Mouse (Mus musculus): ENCODE measurements at regions not wholly inside any gene's neighbourhood (a gene's known extent, or its start where the extent isn't known, plus 50 kb on each side); places are given as distances from the start of the nearest gene placed in this dataset.

DNA sequence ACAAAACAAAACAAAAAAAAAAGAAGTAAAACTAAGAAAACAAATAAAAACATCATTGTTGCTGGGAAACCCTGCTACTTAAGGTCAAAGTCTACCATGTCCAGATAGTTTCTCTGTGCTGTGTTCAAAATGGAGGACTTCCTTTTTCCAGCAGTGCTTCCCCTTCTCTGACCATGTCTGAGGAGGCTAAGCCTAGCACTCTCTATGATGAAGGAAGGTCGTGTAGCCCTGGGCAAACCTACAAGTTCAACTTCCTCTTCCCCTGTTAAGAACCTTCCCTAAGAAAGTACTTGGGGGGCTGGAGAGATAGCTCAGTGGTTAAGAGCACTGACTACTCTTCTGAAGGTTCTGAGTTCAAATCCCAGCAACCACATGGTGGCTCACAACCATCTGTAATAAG lies 57.3 kb upstream of the Glrp1 start:
- TF ChIP-seq TCF12 (IDR thresholded peaks at IDR 0.05; ENCODE audit: low read depth, low read length): no peak
- no peak for TF ChIP-seq RCOR1 (conservative IDR thresholded peaks at IDR 0.05; ENCODE audit: low read depth, low read length)
- TF ChIP-seq CTCF (conservative IDR thresholded peaks at IDR 0.05 in 1 of 2, IDR thresholded peaks at IDR 0.05 in 1 of 2; ENCODE audit: low read depth in 2 of 2, low read length in 2 of 2): no peak
- no peak for TF ChIP-seq ELF1 (IDR thresholded peaks at IDR 0.05; ENCODE audit: low read depth, low read length)
- no peak for TF ChIP-seq HCFC1 (IDR thresholded peaks at IDR 0.05; ENCODE audit: low read depth, low read length)
- no peak for TF ChIP-seq CHD1 (IDR thresholded peaks at IDR 0.05; ENCODE audit: low read depth, low read length)
- TF ChIP-seq PAX5 (IDR thresholded peaks at IDR 0.05; ENCODE audit: low read length): no peak
- no peak for TF ChIP-seq ZMIZ1 (IDR thresholded peaks at IDR 0.05; ENCODE audit: low read depth, low read length)
- no peak for TF ChIP-seq GABPA (IDR thresholded peaks at IDR 0.05; ENCODE audit: insufficient replicate concordance, low read depth, low read length)
- no peak for TF ChIP-seq USF1 (IDR thresholded peaks at IDR 0.05; ENCODE audit: low read depth, low read length)
- no peak for TF ChIP-seq MXI1 (IDR thresholded peaks at IDR 0.05; ENCODE audit: low read depth, low read length)
- TF ChIP-seq TBP (conservative IDR thresholded peaks at IDR 0.05; ENCODE audit: low read depth, low read length): no peak
- TF ChIP-seq E2F4 (IDR thresholded peaks at IDR 0.05; ENCODE audit: insufficient replicate concordance, low read depth, low read length): no peak
- no peak for TF ChIP-seq POLR2AphosphoS2 (IDR thresholded peaks at IDR 0.05; ENCODE audit: low read depth, low read length)
- TF ChIP-seq ZNF384 (IDR thresholded peaks at IDR 0.05; ENCODE audit: low read depth, low read length): no peak
- no peak for TF ChIP-seq JUND (conservative IDR thresholded peaks at IDR 0.05; ENCODE audit: low read depth, low read length)
- no peak for TF ChIP-seq POLR2A (IDR thresholded peaks at IDR 0.05; ENCODE audit: low read depth, low read length)
- peaks cover 3 to 13% of the 10 kb centered on the region in 2 experiments; a peak in 3 of 4 replicates for H3K4me1 ChIP-seq (ENCODE audit: control insufficient read depth in 1 of 2, insufficient read depth in 2 of 2)
- H3K79me2 ChIP-seq (replicated peaks; ENCODE audit: control insufficient read depth, extremely low read depth, insufficient read depth, poor library complexity, severe bottlenecking): no peaks in the 10 kb centered on the region
- H3K9ac ChIP-seq (ENCODE audit: insufficient read depth, low read depth): no peak overlapping the region
- no peak for DNase-seq (ENCODE audit: extremely low read depth)
- dilution Hi-C loops (cut with MboI; ENCODE audit: extremely low pct_ligation_motif_present, extremely low pct_unique_long_range_greater_than_20kb, low sequenced_read_pairs) (no loop called here), in situ Hi-C loops (cut with MboI; ENCODE audit: low pct_ligation_motif_present, low pct_unique_long_range_greater_than_20kb, low sequenced_read_pairs) (loop anchor here (10.0 kb wide), 1 partner anchor 138 kb away; the partner anchor contains the start of gene Arl4c)
- no peak overlapping the region for H3K27ac ChIP-seq (ENCODE audit: insufficient read depth, low read depth)
- no peaks in the 10 kb centered on the region for H3K27me3 ChIP-seq (replicated peaks)
- H3K4me3 ChIP-seq (replicated peaks in 1 of 3; ENCODE audit: low read depth in 2 of 3, low read length in 2 of 3, poor library complexity in 1 of 3): no peak overlapping the region
- peaks cover 44% of the 10 kb centered on the region for H3K9me3 ChIP-seq (replicated peaks; ENCODE audit: low read length)
- no peak overlapping the region for H3K4me2 ChIP-seq (ENCODE audit: insufficient read depth, low read depth, poor library complexity, severe bottlenecking)
- H3K36me3 ChIP-seq (replicated peaks in 1 of 2; ENCODE audit: control insufficient read depth in 1 of 2, insufficient read depth in 1 of 2, low read length in 1 of 2): no peaks in the 10 kb centered on the region

DNA sequence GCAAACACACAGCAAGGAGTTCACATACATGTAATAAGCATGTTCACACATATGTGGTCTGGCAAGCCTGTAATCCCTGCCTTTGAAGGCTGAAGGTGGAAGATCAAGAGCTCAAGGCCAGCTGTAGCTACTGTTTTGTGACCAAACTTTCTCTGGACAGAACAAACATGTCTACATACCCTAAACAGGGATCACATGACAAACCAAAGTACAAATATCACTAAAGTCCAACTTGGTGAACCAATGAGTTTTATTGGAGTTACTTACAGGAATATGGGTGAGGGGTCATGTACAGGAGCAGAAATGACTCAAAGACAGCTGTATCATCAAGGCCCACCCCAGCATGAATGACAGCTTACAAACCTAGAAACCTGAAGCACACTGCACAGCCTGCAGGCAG lies 56.6 kb upstream of the Glrp1 start:
- dilution Hi-C loops (cut with MboI; ENCODE audit: extremely low pct_ligation_motif_present, extremely low pct_unique_long_range_greater_than_20kb, low sequenced_read_pairs): no loop called here
- no peaks in the 10 kb centered on the region for H3K27me3 ChIP-seq (replicated peaks)
- H3K4me3 ChIP-seq (replicated peaks in 1 of 3; ENCODE audit: low read depth in 2 of 3, low read length in 2 of 3, poor library complexity in 1 of 3): no peak overlapping the region
- no peaks in the 10 kb centered on the region for H3K36me3 ChIP-seq (replicated peaks in 1 of 2; ENCODE audit: control insufficient read depth in 1 of 2, insufficient read depth in 1 of 2, low read length in 1 of 2)
- H3K27ac ChIP-seq (ENCODE audit: insufficient read depth, low read depth): no peak overlapping the region
- no peak overlapping the region for H3K9ac ChIP-seq (ENCODE audit: insufficient read depth, low read depth)
- in situ Hi-C loops (cut with MboI; ENCODE audit: low pct_ligation_motif_present, low pct_unique_long_range_greater_than_20kb, low sequenced_read_pairs): loop anchor here (10.0 kb wide), 1 partner anchor 138 kb away; the partner anchor contains the start of gene Arl4c
- no peak for TF ChIP-seq RCOR1 (conservative IDR thresholded peaks at IDR 0.05; ENCODE audit: low read depth, low read length)
- no peak for TF ChIP-seq MYC (IDR thresholded peaks at IDR 0.05; ENCODE audit: low read depth, low read length)
- TF ChIP-seq ELF1 (IDR thresholded peaks at IDR 0.05; ENCODE audit: low read depth, low read length): no peak
- TF ChIP-seq USF1 (IDR thresholded peaks at IDR 0.05; ENCODE audit: low read depth, low read length): no peak
- TF ChIP-seq UBTF (IDR thresholded peaks at IDR 0.05; ENCODE audit: low read depth, low read length): no peak
- TF ChIP-seq ETS1 (conservative IDR thresholded peaks at IDR 0.05; ENCODE audit: low read depth, low read length): no peak
- TF ChIP-seq E2F4 (IDR thresholded peaks at IDR 0.05; ENCODE audit: insufficient replicate concordance, low read depth, low read length): no peak
- H3K9me3 ChIP-seq (replicated peaks; ENCODE audit: low read length): peaks cover 48% of the 10 kb centered on the region
- DNase-seq (ENCODE audit: extremely low read depth): no peak
- H3K4me2 ChIP-seq (ENCODE audit: insufficient read depth, low read depth, poor library complexity, severe bottlenecking): no peak overlapping the region
- peaks cover 3 to 15% of the 10 kb centered on the region in 2 experiments; a peak in 3 of 4 replicates for H3K4me1 ChIP-seq (ENCODE audit: control insufficient read depth in 1 of 2, insufficient read depth in 2 of 2)
- no peaks in the 10 kb centered on the region for H3K79me2 ChIP-seq (replicated peaks; ENCODE audit: control insufficient read depth, extremely low read depth, insufficient read depth, poor library complexity, severe bottlenecking)
